Mouse (Mus musculus) B cell, adult 2 months (primary cell): ENCODE results near the gene Lbr.

Experiments used
- DNase-seq, 2 experiments: peaks; one replicate each; pipeline ENCODE4 v3.0.0; 2022

Lbr gene

GRCm38 (mm10) chr1:181769392-181769791, 73.5 kb downstream of the Lbr start:
- peak; percentile 11 to 17 for DNase-seq
